29 mouse cellular contexts compared by ENCODE assay signal in the genomic region with DNA sequence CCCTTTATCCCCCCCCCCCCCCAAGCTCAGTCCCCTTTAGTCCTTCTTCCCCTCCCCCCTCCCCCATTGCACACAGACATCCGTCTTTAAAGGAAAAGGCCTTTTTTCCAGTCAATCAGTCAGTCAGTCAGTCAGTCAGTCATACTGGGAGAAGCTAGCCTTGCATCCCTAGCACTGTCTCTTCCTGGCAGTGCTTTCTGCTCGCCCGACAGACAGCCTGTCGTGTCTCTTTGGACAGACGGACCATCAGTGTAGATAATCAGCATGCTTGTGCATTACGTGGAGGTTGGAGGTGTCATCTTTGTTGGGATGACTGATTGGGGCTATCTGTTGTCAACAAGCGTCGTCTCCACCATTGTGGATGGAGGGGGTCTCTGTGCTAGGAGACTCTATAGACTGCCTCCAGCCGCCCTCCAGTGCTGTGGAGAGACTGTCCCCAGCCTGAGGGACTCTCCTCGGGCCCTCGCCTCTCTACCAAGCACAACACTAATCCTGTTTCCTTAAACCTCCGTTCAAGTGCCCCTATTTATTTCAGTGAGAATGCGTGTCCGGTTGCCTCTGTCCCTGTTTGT.
DNase-seq lines count a peak whose midpoint lies in the region; ATAC-seq and TF ChIP-seq lines count a peak whose summit lies in the region.
"Had no signal": no experiment of that assay in that cellular context is flagged by ENCODE, and none has a peak within 500 bp of the region (broad histone marks: within the 10 kb centered on the region; RNA-seq: fewer than 3 reads in every experiment).

No protein-coding gene starts in this region.

- H3K9me3 ChIP-seq in stomach, embryonic 15.5 days: 0 out of 2 replicates have a peak, but pooled peaks cover 12% of the 10 kb centered on the region
- H3K9me3 ChIP-seq in stomach, postnatal 0 days (ENCODE audit: control insufficient read depth, low read length): 0 out of 2 replicates have a peak, but pooled peaks cover 12% of the 10 kb centered on the region
- peaks cover 25% of the 10 kb centered on the region for H3K9me3 ChIP-seq in liver, embryonic 12.5 days (replicated peaks)
- peaks cover 12% of the 10 kb centered on the region for H3K9me3 ChIP-seq in liver, postnatal 0 days (ENCODE audit: low read length)

- H3K9ac ChIP-seq in stomach, embryonic 15.5 days: no peak overlapping the region
- H3K9ac ChIP-seq in stomach, postnatal 0 days (ENCODE audit: low read length): no peak overlapping the region
- H3K9ac ChIP-seq in liver, embryonic 12.5 days: peak overlapping the region; percentile 29
- H3K9ac ChIP-seq in liver, postnatal 0 days (replicated peaks): no peak overlapping the region
- H3K9ac ChIP-seq: embryonic facial prominence, embryonic 15.5 days; forebrain, embryonic 15.5 days; heart, embryonic 15.5 days; hindbrain, embryonic 12.5 days; limb, embryonic 15.5 days; lung, embryonic 15.5 days; midbrain, embryonic 12.5 days; neural tube, embryonic 12.5 days had no signal

- TF ChIP-seq CTCF in stomach, postnatal 0 days (IDR thresholded peaks at IDR 0.05; ENCODE audit: low read depth): no peak
- no peak for TF ChIP-seq CTCF in liver, postnatal 0 days (IDR thresholded peaks at IDR 0.05; ENCODE audit: low read depth)

- no peak for TF ChIP-seq EP300 in stomach, postnatal 0 days (optimal IDR thresholded peaks at IDR 0.05)
- no peak for TF ChIP-seq EP300 in liver, postnatal 0 days (IDR thresholded peaks at IDR 0.05; ENCODE audit: low read depth)

- no peak overlapping the region for H3K4me2 ChIP-seq in stomach, embryonic 15.5 days
- H3K4me2 ChIP-seq in stomach, postnatal 0 days (replicated peaks; ENCODE audit: low read depth): no peak overlapping the region
- peak overlapping the region; percentile 75 for H3K4me2 ChIP-seq in liver, embryonic 12.5 days
- H3K4me2 ChIP-seq in liver, postnatal 0 days (ENCODE audit: low read depth, low read length): peak overlapping the region; percentile 45
- H3K4me2 ChIP-seq: embryonic facial prominence, embryonic 15.5 days; forebrain, embryonic 15.5 days; heart, embryonic 15.5 days; hindbrain, embryonic 12.5 days; limb, embryonic 15.5 days; lung, embryonic 15.5 days; midbrain, embryonic 12.5 days; neural tube, embryonic 12.5 days had no signal

- no peak overlapping the region for H3K27ac ChIP-seq in stomach, embryonic 15.5 days
- H3K27ac ChIP-seq in stomach, postnatal 0 days (replicated peaks): no peak overlapping the region
- H3K27ac ChIP-seq in liver, embryonic 12.5 days: peak overlapping the region; percentile 88
- H3K27ac ChIP-seq in liver, postnatal 0 days (ENCODE audit: low read depth): no peak overlapping the region
- H3K27ac ChIP-seq: embryonic facial prominence, embryonic 10.5 days; embryonic facial prominence, embryonic 15.5 days; forebrain, embryonic 10.5 days; forebrain, embryonic 15.5 days; heart, embryonic 15.5 days; hindbrain, embryonic 12.5 days; limb, embryonic 10.5 days; limb, embryonic 15.5 days; lung, embryonic 15.5 days; midbrain, embryonic 12.5 days; neural tube, embryonic 12.5 days had no signal

- H3K4me3 ChIP-seq in stomach, embryonic 15.5 days (replicated peaks): no peak overlapping the region
- no peak overlapping the region for H3K4me3 ChIP-seq in stomach, postnatal 0 days (ENCODE audit: low read depth, low read length)
- peak overlapping the region; percentile 16; the same call in 1 of the 2 replicates for H3K4me3 ChIP-seq in liver, embryonic 12.5 days
- H3K4me3 ChIP-seq in liver, postnatal 0 days (ENCODE audit: low read depth, low read length): no peak overlapping the region
- H3K4me3 ChIP-seq: embryonic facial prominence, embryonic 10.5 days; embryonic facial prominence, embryonic 15.5 days; forebrain, embryonic 10.5 days; forebrain, embryonic 15.5 days; heart, embryonic 15.5 days; hindbrain, embryonic 12.5 days; limb, embryonic 10.5 days; limb, embryonic 15.5 days; lung, embryonic 15.5 days; midbrain, embryonic 12.5 days; myocyte; neural tube, embryonic 12.5 days had no signal

- peaks cover 48% of the 10 kb centered on the region for H3K36me3 ChIP-seq in stomach, embryonic 15.5 days
- H3K36me3 ChIP-seq in stomach, postnatal 0 days (ENCODE audit: control insufficient read depth, insufficient read depth, low read length): peaks cover 32% of the 10 kb centered on the region
- peaks cover 69% of the 10 kb centered on the region for H3K36me3 ChIP-seq in liver, embryonic 12.5 days
- H3K36me3 ChIP-seq in liver, postnatal 0 days (replicated peaks; ENCODE audit: insufficient read depth, low read length): peaks cover 30% of the 10 kb centered on the region

- WGBS in stomach, embryonic 15.5 days: 90% methylated on average over 14 of the region's 14 CpGs
- 91% methylated on average over 14 of the region's 14 CpGs for WGBS in stomach, postnatal 0 days
- WGBS in liver, embryonic 12.5 days (ENCODE audit: insufficient replicate concordance): 51% methylated on average over 13 of the region's 14 CpGs
- WGBS in liver, postnatal 0 days (ENCODE audit: insufficient replicate concordance): 61% methylated on average over 14 of the region's 14 CpGs

- no peaks in the 10 kb centered on the region for H3K4me1 ChIP-seq in stomach, embryonic 15.5 days
- no peaks in the 10 kb centered on the region for H3K4me1 ChIP-seq in stomach, postnatal 0 days (replicated peaks; ENCODE audit: control insufficient read depth, insufficient read depth)
- H3K4me1 ChIP-seq in liver, embryonic 12.5 days: peaks cover 48% of the 10 kb centered on the region
- H3K4me1 ChIP-seq in liver, postnatal 0 days (ENCODE audit: insufficient read depth): no peaks in the 10 kb centered on the region
- H3K4me1 ChIP-seq: embryonic facial prominence, embryonic 15.5 days; forebrain, embryonic 15.5 days; heart, embryonic 15.5 days; hindbrain, embryonic 12.5 days; limb, embryonic 15.5 days; lung, embryonic 15.5 days; midbrain, embryonic 12.5 days; neural tube, embryonic 12.5 days had no signal

- peak; percentile 57 for ATAC-seq in stomach, embryonic 15.5 days (ENCODE audit: insufficient read depth, low FRiP score, low read depth)
- ATAC-seq in stomach, postnatal 0 days (ENCODE audit: low FRiP score, low TSS enrichment): no peak
- ATAC-seq in liver, embryonic 12.5 days: peak; percentile 82
- peak; percentile 24 for ATAC-seq in liver, postnatal 0 days
- ATAC-seq: forebrain, embryonic 15.5 days; intestine, postnatal 0 days had no signal

- no peaks in the 10 kb centered on the region for H3K27me3 ChIP-seq in stomach, embryonic 15.5 days (replicated peaks)
- H3K27me3 ChIP-seq in stomach, postnatal 0 days (ENCODE audit: control insufficient read depth, insufficient read depth, low read length): no peaks in the 10 kb centered on the region
- no peaks in the 10 kb centered on the region for H3K27me3 ChIP-seq in liver, embryonic 12.5 days (replicated peaks)
- H3K27me3 ChIP-seq in liver, postnatal 0 days (ENCODE audit: insufficient read depth, low read length): no peaks in the 10 kb centered on the region
- H3K27me3 ChIP-seq: embryonic facial prominence, embryonic 15.5 days; forebrain, embryonic 15.5 days; heart, embryonic 15.5 days; hindbrain, embryonic 12.5 days; limb, embryonic 15.5 days; lung, embryonic 15.5 days; midbrain, embryonic 12.5 days; neural tube, embryonic 12.5 days had no signal

- no peak for DNase-seq in stomach, postnatal 0 days (ENCODE audit: low spot score)
- DNase-seq in liver, postnatal 0 days: no peak
- no peak for DNase-seq in adrenal gland, postnatal 10 days
- DNase-seq in gastrocnemius, adult 18-20 months (ENCODE audit: low spot score): no peak
- no peak for DNase-seq in frontal cortex, adult 2 months (ENCODE audit: extremely low spot score in 1 of 2, low spot score in 1 of 2)
- DNase-seq: adrenal gland, postnatal 25 days; cerebellum, adult 18-20 months; cerebellum, postnatal 10 days; gastrocnemius, postnatal 10 days; kidney, adult 9 months; kidney, postnatal 10 days; layer of hippocampus, adult 9-11 months; right cerebral cortex, postnatal 14 days; thymus, postnatal 25 days had no signal

Comparison
In these comparisons a context has a peak if more than half of its experiments do, and no peak if none do; other contexts are left out.
1. H3K4me2 ChIP-seq: peak in liver, embryonic 12.5 days (single experiment) and liver, postnatal 0 days (single experiment); none in stomach, embryonic 15.5 days (single experiment) and stomach, postnatal 0 days (single experiment).